Mouse (Mus musculus): ENCODE data around the gene H2-Ke6. TPM values are rescaled to one million over a fixed set of nuclear protein-coding genes. Genes with fewer than 3 reads are reported as not detected.
A peak's percentile ranks its signal among the peaks of the same experiment; 100 is the strongest.

Gene H2-Ke6
- polyA plus RNA-seq, 1 experiment from 2014 or later: 65.7 TPM

DNA sequence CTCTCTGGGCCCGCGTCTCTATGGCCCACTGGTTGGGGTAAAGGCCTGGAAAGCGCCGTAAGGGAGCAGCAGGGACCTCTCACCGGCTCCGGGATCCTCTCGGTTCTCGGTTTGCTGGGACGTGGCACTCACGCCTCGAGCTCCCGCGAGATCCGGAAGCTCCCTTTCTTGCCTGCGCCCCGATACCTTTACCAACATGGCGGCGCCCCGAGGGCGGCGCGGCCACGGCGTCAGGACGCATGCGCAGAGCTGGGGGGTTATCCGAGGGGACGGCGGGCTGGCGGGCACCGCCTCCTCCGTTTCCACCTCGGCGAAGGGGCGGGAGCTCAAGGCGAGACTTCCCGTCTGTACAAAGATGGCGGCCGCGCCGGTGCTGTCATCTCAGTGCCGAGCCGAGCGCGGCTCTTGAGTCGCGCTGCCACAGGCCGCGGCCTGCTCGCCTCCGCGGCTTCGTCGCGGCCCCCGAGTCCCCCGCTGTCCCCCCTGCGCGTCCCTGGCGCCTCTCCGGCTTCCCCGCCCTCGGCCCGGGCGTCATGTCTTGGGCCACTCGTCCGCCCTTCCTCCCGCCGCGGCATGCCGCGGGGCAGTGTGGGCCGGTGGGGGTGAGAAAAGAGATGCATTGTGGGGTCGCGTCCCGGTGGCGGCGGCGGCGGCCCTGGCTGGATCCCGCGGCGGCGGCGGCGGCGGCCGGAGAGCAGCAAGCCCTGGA, 3.8 kb upstream of the H2-Ke6 start, which contains the start of the genes Slc39a7 and Rxrb:
Gene Slc39a7 (minus strand): TSS at position 218 of the 709 bp plus-strand sequence.
Gene Rxrb (plus strand): TSS at position 348 of the 709 bp plus-strand sequence.
- ATAC-seq (replicated peaks; ENCODE audit: low FRiP score, low read depth) (peak; percentile 72), DNase-seq (ENCODE audit: low spot score) (peak; percentile 97)
- Histone ChIP-seq H3K4me3 (replicated peaks; ENCODE audit: low read depth, low read length) (peak within 1 kb of the TSS; percentile 50), H3K27ac (peak within 1 kb of the TSS; percentile 93), H3K9me3 (replicated peaks; ENCODE audit: low read length) (no peaks in the 10 kb centered on the region), H3K9ac (ENCODE audit: low read depth, low read length) (peak within 1 kb of the TSS; percentile 91), H3K4me1 (replicated peaks; ENCODE audit: insufficient read depth, low read length) (peaks cover 20% of the 10 kb centered on the region), H3K27me3 (ENCODE audit: insufficient read depth, low read length) (no peaks in the 10 kb centered on the region), H3K4me2 (ENCODE audit: low read length) (peak within 1 kb of the TSS; percentile 70), H3K36me3 (ENCODE audit: insufficient read depth, low read length) (peaks cover 38% of the 10 kb centered on the region)
- TF ChIP-seq CTCF (IDR thresholded peaks at IDR 0.05; ENCODE audit: low read depth): no peak
- WGBS: under 1% methylated on average over 79 of the region's 88 CpGs

DNA sequence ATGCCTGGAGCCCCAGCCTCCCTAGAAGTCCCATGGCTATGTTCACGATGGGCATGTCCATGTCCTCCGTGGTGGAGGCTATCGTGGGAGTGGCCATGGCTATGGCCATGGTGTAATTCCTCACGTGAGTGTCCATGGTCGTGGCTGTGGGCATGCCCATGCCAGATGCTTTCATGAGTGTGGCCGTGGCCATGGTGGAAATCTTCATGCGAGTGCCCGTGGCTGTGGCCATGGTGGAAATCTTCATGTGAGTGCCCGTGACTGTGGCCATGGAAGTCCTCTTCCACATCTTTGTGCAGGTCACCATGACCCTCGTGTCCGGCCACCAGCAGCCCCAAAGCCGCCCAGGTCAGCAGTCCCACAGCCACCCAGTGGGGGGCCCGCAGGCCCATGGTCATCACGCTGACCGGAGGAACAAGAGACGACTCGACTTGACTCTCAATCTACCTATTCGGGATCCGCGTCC, 3.0 kb upstream of the H2-Ke6 start:
- Histone ChIP-seq H3K4me2 (ENCODE audit: low read length) (peak overlapping the region; percentile 70), H3K36me3 (ENCODE audit: insufficient read depth, low read length) (peaks cover 31% of the 10 kb centered on the region), H3K4me1 (replicated peaks; ENCODE audit: insufficient read depth, low read length) (peaks cover 26% of the 10 kb centered on the region), H3K27me3 (ENCODE audit: insufficient read depth, low read length) (no peaks in the 10 kb centered on the region), H3K4me3 (replicated peaks; ENCODE audit: low read depth, low read length) (peak overlapping the region; percentile 50), H3K9ac (ENCODE audit: low read depth, low read length) (peak overlapping the region; percentile 91), H3K9me3 (replicated peaks; ENCODE audit: low read length) (no peaks in the 10 kb centered on the region), H3K27ac (peak overlapping the region; percentile 67)
- ATAC-seq (replicated peaks; ENCODE audit: low FRiP score, low read depth) (peak; percentile 1; the same call in 1 of the 2 replicates), DNase-seq (ENCODE audit: low spot score) (no peak)
- 3% methylated on average over 20 of the region's 20 CpGs for WGBS
- peak; percentile 17; the same call in 1 of the 2 replicates for TF ChIP-seq CTCF (IDR thresholded peaks at IDR 0.05; ENCODE audit: low read depth)

- Histone ChIP-seq H3K4me2 (ENCODE audit: low read length) (peak overlapping the region; percentile 70), H3K4me1 (replicated peaks; ENCODE audit: insufficient read depth, low read length) (peaks cover 35% of the 10 kb centered on the region), H3K9me3 (replicated peaks; ENCODE audit: low read length) (no peaks in the 10 kb centered on the region), H3K27me3 (ENCODE audit: insufficient read depth, low read length) (no peaks in the 10 kb centered on the region), H3K4me3 (replicated peaks; ENCODE audit: low read depth, low read length) (peak overlapping the region; percentile 50), H3K27ac (peak overlapping the region; percentile 67; the same call in 1 of the 2 replicates), H3K9ac (ENCODE audit: low read depth, low read length) (peak overlapping the region; percentile 91), H3K36me3 (ENCODE audit: insufficient read depth, low read length) (peaks cover 24% of the 10 kb centered on the region)
- no peak for DNase-seq (ENCODE audit: low spot score)
- no peak for ATAC-seq (replicated peaks; ENCODE audit: low FRiP score, low read depth)
- 56% methylated on average over 21 of the region's 21 CpGs for WGBS
- TF ChIP-seq CTCF (IDR thresholded peaks at IDR 0.05; ENCODE audit: low read depth): no peak
Measured at GRCm38 (mm10) chr17:34029890-34030595, 2.2 kb upstream of the H2-Ke6 start.

DNA sequence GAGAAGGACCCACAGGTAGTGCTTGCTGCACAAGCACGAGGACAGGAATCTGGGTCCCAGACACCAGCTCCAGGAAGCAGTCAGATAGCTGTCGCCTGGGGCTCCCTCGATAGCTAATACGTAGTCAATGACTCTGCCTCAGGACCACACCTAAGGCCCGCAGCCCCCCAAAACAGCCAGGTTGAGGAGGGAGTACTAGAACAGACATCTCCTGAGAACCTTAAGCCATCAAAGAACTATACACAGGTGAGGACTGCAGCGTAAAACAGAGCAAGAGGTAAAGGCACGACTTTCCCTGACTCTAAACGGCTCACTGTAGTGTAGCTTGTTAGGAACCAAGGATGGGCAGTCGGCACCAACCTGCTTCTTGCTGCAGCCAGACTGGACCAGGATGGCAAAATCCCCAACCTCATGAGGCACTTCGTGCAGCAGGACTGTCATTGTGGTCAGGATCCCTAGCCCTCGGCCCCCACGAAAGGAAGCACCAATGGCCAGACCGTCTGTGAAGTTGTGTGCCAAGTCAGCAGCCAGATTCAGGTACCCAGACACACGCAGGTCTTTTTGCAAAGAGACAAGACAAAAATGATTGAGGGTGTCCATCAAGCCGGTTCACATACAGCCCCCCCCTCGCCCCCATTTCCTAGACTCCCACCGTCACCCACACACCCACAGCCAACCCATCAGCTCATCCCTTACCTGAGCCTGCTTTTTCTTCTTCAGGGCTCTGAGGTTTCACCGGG, 1.5 kb upstream of the H2-Ke6 start:
- peaks cover 36% of the 10 kb centered on the region for H3K4me1 ChIP-seq (replicated peaks; ENCODE audit: insufficient read depth, low read length)
- peak overlapping the region; percentile 70 for H3K4me2 ChIP-seq (ENCODE audit: low read length)
- DNase-seq (ENCODE audit: low spot score): no peak
- H3K27ac ChIP-seq: no peak overlapping the region
- no peak for ATAC-seq (replicated peaks; ENCODE audit: low FRiP score, low read depth)
- peak overlapping the region; percentile 91; the same call in 1 of the 2 replicates for H3K9ac ChIP-seq (ENCODE audit: low read depth, low read length)
- no peaks in the 10 kb centered on the region for H3K9me3 ChIP-seq (replicated peaks; ENCODE audit: low read length)
- 86% methylated on average over 18 of the region's 18 CpGs for WGBS
- H3K36me3 ChIP-seq (ENCODE audit: insufficient read depth, low read length): peaks cover 21% of the 10 kb centered on the region
- TF ChIP-seq CTCF (IDR thresholded peaks at IDR 0.05; ENCODE audit: low read depth): no peak
- 0 out of 2 replicates have a peak overlapping the region, but pooled peaks have one; percentile 50 for H3K4me3 ChIP-seq (replicated peaks; ENCODE audit: low read depth, low read length)
- no peaks in the 10 kb centered on the region for H3K27me3 ChIP-seq (ENCODE audit: insufficient read depth, low read length)

DNA sequence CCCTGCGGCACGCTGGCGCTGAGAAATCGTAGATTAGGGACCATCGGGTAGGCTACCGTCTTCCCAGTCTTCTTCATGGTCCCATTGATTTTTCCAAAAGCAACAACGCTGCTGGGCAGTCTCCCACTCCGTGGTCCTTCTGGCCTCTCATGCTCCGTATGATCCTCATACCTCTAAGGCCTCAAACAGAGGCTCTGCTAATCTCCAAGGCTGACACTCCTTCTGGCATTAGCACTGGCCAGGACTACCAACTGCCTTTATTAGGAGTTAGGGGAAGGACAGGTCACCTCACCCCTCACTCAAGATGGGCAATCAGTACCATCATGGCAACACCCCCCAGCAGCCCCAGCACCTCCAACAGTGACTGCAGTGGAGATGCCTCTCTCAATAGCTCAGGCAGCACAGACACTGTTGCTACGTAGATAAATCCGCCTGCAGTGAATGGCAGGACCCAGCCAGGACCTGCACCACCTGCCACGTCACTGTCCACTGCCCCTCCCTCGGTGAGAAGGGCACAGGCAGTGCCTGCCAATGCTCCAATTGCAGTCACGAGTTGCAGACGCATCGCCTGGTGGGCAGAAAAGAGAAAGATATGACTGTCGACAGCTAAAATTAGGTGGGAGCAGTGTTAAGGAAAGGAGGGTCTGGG, 765 bp upstream of the H2-Ke6 start:
- Histone ChIP-seq H3K4me3 (replicated peaks; ENCODE audit: low read depth, low read length) (no peak overlapping the region), H3K4me1 (replicated peaks; ENCODE audit: insufficient read depth, low read length) (peaks cover 39% of the 10 kb centered on the region), H3K27ac (peak overlapping the region; percentile 33; the same call in 1 of the 2 replicates)

More for the DNA sequence above, 765 bp upstream of the H2-Ke6 start:
- Histone ChIP-seq H3K4me2 (ENCODE audit: low read length) (peak overlapping the region; percentile 97; the same call in 1 of the 2 replicates), H3K9ac (ENCODE audit: low read depth, low read length) (no peak overlapping the region), H3K9me3 (replicated peaks; ENCODE audit: low read length) (no peaks in the 10 kb centered on the region), H3K27me3 (ENCODE audit: insufficient read depth, low read length) (no peaks in the 10 kb centered on the region), H3K36me3 (ENCODE audit: insufficient read depth, low read length) (peaks cover 18% of the 10 kb centered on the region)
- 75% methylated on average over 17 of the region's 17 CpGs for WGBS
- ATAC-seq (replicated peaks; ENCODE audit: low FRiP score, low read depth): no peak
- TF ChIP-seq CTCF (IDR thresholded peaks at IDR 0.05; ENCODE audit: low read depth): no peak
- no peak for DNase-seq (ENCODE audit: low spot score)
